Mouse (Mus musculus): ENCODE results near the gene Apba3.
A peak's percentile ranks its signal among the peaks of the same experiment; 100 is the strongest.

Apba3 gene

DNA sequence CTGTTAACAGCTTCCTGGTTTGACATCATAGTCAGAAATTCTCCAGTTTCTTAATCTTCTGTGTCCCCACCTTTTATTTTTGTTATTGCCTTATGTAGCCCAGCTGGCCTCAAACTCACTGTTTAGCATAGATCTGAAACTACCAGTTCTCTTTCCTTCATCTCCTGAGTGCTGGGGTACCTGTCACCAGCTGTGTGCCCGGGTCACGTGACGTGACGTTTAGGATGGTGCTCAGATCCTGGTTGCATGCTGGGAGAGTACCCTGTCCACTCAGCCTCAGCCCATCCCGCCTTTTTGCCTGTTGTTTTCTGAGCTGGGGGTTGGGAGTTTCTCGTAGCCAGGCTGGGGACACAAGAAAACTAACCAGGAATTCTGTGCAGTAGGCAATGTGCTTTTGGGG, 30.5 kb downstream of the Apba3 start:
- H3K36me3 ChIP-seq (ENCODE audit: insufficient read depth, low read length), result peaks cover 60% of the 10 kb centered on the region
- H3K4me3 ChIP-seq (replicated peaks; ENCODE audit: low read length), result peak overlapping the region; percentile 58
- no peak for TF ChIP-seq CTCF (conservative IDR thresholded peaks at IDR 0.05; ENCODE audit: low read length)
- no peak for TF ChIP-seq POU5F1 (IDR thresholded peaks at IDR 0.05; ENCODE audit: borderline replicate concordance, low read length)
- TF ChIP-seq NANOG (IDR thresholded peaks at IDR 0.05; ENCODE audit: borderline replicate concordance, low read length), result no peak
- no peaks in the 10 kb centered on the region for H3K27me3 ChIP-seq (ENCODE audit: insufficient read depth, low read length)
- H3K4me1 ChIP-seq (replicated peaks; ENCODE audit: low read depth, low read length), result peaks cover 90% of the 10 kb centered on the region
- no peaks in the 10 kb centered on the region for H3K9me3 ChIP-seq (ENCODE audit: low read length)

DNA sequence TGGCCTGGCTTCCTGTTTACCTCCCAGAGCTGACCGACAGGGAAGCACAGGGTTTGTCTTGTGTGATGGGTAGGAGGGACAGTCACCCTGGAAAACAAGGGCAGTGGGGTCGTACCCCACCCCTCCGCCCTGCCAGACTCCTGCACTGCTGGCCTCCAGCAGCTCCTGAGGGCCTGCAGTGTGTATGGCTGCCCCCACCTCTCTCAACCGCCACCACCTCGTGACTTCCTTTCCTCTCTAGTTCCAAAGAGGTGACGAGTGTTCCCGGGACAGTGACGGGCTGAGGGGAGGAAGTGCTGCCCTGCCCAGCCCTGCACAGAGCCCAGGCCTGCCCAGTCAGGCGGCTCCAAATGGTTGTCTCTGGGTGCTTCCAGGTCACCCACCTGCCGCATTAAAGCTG, 31.1 kb downstream of the Apba3 start:
- TF ChIP-seq NANOG (IDR thresholded peaks at IDR 0.05; ENCODE audit: borderline replicate concordance, low read length) (no peak), POU5F1 (IDR thresholded peaks at IDR 0.05; ENCODE audit: borderline replicate concordance, low read length) (no peak), CTCF (conservative IDR thresholded peaks at IDR 0.05; ENCODE audit: low read length) (no peak)
- Histone ChIP-seq H3K9me3 (ENCODE audit: low read length) (no peaks in the 10 kb centered on the region), H3K4me1 (replicated peaks; ENCODE audit: low read depth, low read length) (peaks cover 94% of the 10 kb centered on the region), H3K27me3 (ENCODE audit: insufficient read depth, low read length) (no peaks in the 10 kb centered on the region), H3K36me3 (ENCODE audit: insufficient read depth, low read length) (peaks cover 65% of the 10 kb centered on the region), H3K4me3 (replicated peaks; ENCODE audit: low read length) (peak overlapping the region; percentile 58)

- TF ChIP-seq NANOG (IDR thresholded peaks at IDR 0.05; ENCODE audit: borderline replicate concordance, low read length) (no peak), CTCF (conservative IDR thresholded peaks at IDR 0.05; ENCODE audit: low read length) (no peak), POU5F1 (IDR thresholded peaks at IDR 0.05; ENCODE audit: borderline replicate concordance, low read length) (no peak)
- Histone ChIP-seq H3K4me1 (replicated peaks; ENCODE audit: low read depth, low read length) (peaks cover 99% of the 10 kb centered on the region), H3K36me3 (ENCODE audit: insufficient read depth, low read length) (peaks cover 72% of the 10 kb centered on the region), H3K27me3 (ENCODE audit: insufficient read depth, low read length) (no peaks in the 10 kb centered on the region), H3K4me3 (replicated peaks; ENCODE audit: low read length) (0 out of 2 replicates have a peak overlapping the region, but pooled peaks have one; percentile 58), H3K9me3 (ENCODE audit: low read length) (no peaks in the 10 kb centered on the region)
Measured at GRCm38 (mm10) chr10:81298369-81299100, 31.8 kb downstream of the Apba3 start.

- no peak overlapping the region for H3K4me3 ChIP-seq (replicated peaks; ENCODE audit: low read length)
- H3K27me3 ChIP-seq (ENCODE audit: insufficient read depth, low read length), result no peaks in the 10 kb centered on the region
- TF ChIP-seq CTCF (conservative IDR thresholded peaks at IDR 0.05; ENCODE audit: low read length) (no peak), POU5F1 (IDR thresholded peaks at IDR 0.05; ENCODE audit: borderline replicate concordance, low read length) (no peak), NANOG (IDR thresholded peaks at IDR 0.05; ENCODE audit: borderline replicate concordance, low read length) (no peak)
Measured at GRCm38 (mm10) chr10:81299585-81300351, 33.0 kb downstream of the Apba3 start.

DNA sequence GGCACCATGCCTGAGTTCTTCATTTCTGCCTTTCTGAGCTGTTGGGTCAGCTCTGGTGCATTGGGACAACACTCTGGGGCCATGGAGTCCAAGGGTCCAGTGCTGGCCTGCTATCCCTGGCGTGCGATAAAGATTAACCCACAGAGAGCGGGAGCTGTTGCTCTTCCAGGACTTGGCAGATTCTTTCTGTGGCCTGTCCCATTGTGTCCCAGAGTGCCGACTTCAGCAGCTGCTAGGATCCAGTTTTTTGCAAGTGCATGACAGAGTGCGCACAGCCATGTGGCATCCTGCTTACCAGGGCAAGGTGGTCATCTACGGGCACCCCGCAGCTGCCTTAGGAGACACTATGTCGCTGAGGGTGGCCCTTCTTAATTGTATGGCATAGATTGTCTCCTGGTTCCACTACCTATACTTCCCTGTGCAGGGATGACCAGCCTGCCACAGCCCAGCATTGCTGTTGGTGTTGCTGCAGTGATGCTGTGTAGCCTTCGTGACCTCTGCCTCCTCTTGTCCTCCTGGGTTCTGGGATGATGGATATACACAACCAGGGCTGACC, 33.7 kb downstream of the Apba3 start:
- peaks cover 65% of the 10 kb centered on the region for H3K36me3 ChIP-seq (ENCODE audit: insufficient read depth, low read length)
- H3K4me3 ChIP-seq (replicated peaks; ENCODE audit: low read length), result no peak overlapping the region
- H3K9me3 ChIP-seq (ENCODE audit: low read length), result no peaks in the 10 kb centered on the region
- no peak for TF ChIP-seq NANOG (IDR thresholded peaks at IDR 0.05; ENCODE audit: borderline replicate concordance, low read length)
- TF ChIP-seq POU5F1 (IDR thresholded peaks at IDR 0.05; ENCODE audit: borderline replicate concordance, low read length), result no peak
- TF ChIP-seq CTCF (conservative IDR thresholded peaks at IDR 0.05; ENCODE audit: low read length), result no peak
- peaks cover 96% of the 10 kb centered on the region for H3K4me1 ChIP-seq (replicated peaks; ENCODE audit: low read depth, low read length)
- no peaks in the 10 kb centered on the region for H3K27me3 ChIP-seq (ENCODE audit: insufficient read depth, low read length)

More at GRCm38 (mm10) chr10:81299585-81300351, 33.0 kb downstream of the Apba3 start:
- Histone ChIP-seq H3K4me1 (replicated peaks; ENCODE audit: low read depth, low read length) (peaks cover 97% of the 10 kb centered on the region), H3K36me3 (ENCODE audit: insufficient read depth, low read length) (peaks cover 67% of the 10 kb centered on the region), H3K9me3 (ENCODE audit: low read length) (no peaks in the 10 kb centered on the region)

DNA sequence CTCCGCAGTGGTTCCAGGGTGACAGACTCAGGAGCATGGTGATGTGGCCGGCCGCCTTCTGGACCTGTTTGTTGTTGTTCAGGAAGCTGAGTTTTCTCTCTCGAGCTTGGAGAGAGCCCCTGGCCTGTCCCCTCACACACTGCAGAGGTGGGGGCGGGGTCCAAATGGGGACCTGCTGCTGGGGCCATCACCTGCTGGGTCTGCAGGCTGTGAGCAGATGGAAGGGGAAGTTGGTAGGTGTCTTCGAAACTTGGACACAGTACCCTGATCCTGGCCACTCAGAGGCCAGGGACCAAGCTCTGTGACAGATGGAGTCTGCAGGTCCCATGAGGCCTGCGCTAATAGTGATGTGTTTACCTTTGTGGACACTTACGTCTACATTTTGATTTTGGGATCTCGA, 34.6 kb downstream of the Apba3 start:
- Histone ChIP-seq H3K4me3 (replicated peaks; ENCODE audit: low read length) (no peak overlapping the region), H3K36me3 (ENCODE audit: insufficient read depth, low read length) (peaks cover 65% of the 10 kb centered on the region), H3K9me3 (ENCODE audit: low read length) (no peaks in the 10 kb centered on the region), H3K27me3 (ENCODE audit: insufficient read depth, low read length) (no peaks in the 10 kb centered on the region), H3K4me1 (replicated peaks; ENCODE audit: low read depth, low read length) (peaks cover 95% of the 10 kb centered on the region)
- TF ChIP-seq CTCF (conservative IDR thresholded peaks at IDR 0.05; ENCODE audit: low read length), result no peak
- no peak for TF ChIP-seq NANOG (IDR thresholded peaks at IDR 0.05; ENCODE audit: borderline replicate concordance, low read length)
- no peak for TF ChIP-seq POU5F1 (IDR thresholded peaks at IDR 0.05; ENCODE audit: borderline replicate concordance, low read length)

- no peak overlapping the region; the same call in 1 of the 2 replicates for H3K4me3 ChIP-seq (replicated peaks; ENCODE audit: low read length)
- peaks cover 95% of the 10 kb centered on the region for H3K4me1 ChIP-seq (replicated peaks; ENCODE audit: low read depth, low read length)
- H3K36me3 ChIP-seq (ENCODE audit: insufficient read depth, low read length), result peaks cover 69% of the 10 kb centered on the region
- H3K27me3 ChIP-seq (ENCODE audit: insufficient read depth, low read length), result no peaks in the 10 kb centered on the region
- no peaks in the 10 kb centered on the region for H3K9me3 ChIP-seq (ENCODE audit: low read length)
- TF ChIP-seq NANOG (IDR thresholded peaks at IDR 0.05; ENCODE audit: borderline replicate concordance, low read length), result no peak
- no peak for TF ChIP-seq CTCF (conservative IDR thresholded peaks at IDR 0.05; ENCODE audit: low read length)
- no peak for TF ChIP-seq POU5F1 (IDR thresholded peaks at IDR 0.05; ENCODE audit: borderline replicate concordance, low read length)
Measured at GRCm38 (mm10) chr10:81302288-81302687, 35.5 kb downstream of the Apba3 start.

- no peaks in the 10 kb centered on the region for H3K9me3 ChIP-seq (ENCODE audit: low read length)
- peaks cover 95% of the 10 kb centered on the region for H3K4me1 ChIP-seq (replicated peaks; ENCODE audit: low read depth, low read length)
- peaks cover 74% of the 10 kb centered on the region for H3K36me3 ChIP-seq (ENCODE audit: insufficient read depth, low read length)
- H3K4me3 ChIP-seq (replicated peaks; ENCODE audit: low read length), result no peak overlapping the region; the same call in 1 of the 2 replicates
- TF ChIP-seq NANOG (IDR thresholded peaks at IDR 0.05; ENCODE audit: borderline replicate concordance, low read length) (no peak), POU5F1 (IDR thresholded peaks at IDR 0.05; ENCODE audit: borderline replicate concordance, low read length) (no peak), CTCF (conservative IDR thresholded peaks at IDR 0.05; ENCODE audit: low read length) (no peak)
- H3K27me3 ChIP-seq (ENCODE audit: insufficient read depth, low read length), result no peaks in the 10 kb centered on the region
Measured at GRCm38 (mm10) chr10:81302781-81303218, 36.0 kb downstream of the Apba3 start.

All from E14TG2a.4 (cell line).